Mouse (Mus musculus): ENCODE results near the gene Olfr156. TPM values are rescaled to one million over a fixed set of nuclear protein-coding genes. Genes with fewer than 3 reads are reported as not detected.

Gene Olfr156
- total and polyA plus RNA-seq, 3 experiments: not detected

DNA sequence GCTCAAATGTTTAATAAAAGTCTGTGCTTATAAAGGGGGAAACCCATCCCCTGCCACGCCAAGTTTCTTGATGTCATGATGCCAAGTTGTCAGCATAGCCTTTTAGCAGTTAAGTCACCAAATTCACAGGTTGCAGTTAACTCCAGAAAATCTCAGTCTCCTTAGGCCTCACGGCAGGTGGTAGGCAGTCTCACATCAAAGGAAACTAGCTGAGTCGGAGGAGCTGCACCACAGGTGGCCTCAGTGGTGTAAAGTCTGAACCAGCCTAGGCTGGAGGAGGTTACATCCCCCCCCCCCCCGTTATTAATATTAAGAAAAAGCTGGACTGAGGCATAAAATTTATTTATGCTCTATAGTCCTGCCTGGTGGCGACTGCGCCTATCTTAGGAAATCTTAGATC lies 28.4 kb downstream of the Olfr156 start:
- no peak overlapping the region for H3K27ac ChIP-seq (ENCODE audit: control insufficient read depth, low read depth, low read length)
- no peak overlapping the region for H3K4me3 ChIP-seq (ENCODE audit: control insufficient read depth in 1 of 2, insufficient read depth in 1 of 2, low read depth in 2 of 2, low read length in 2 of 2)
- H3K4me1 ChIP-seq (ENCODE audit: control insufficient read depth in 1 of 2, insufficient read depth in 2 of 2, low read length in 2 of 2): no peaks in the 10 kb centered on the region
- no peaks in the 10 kb centered on the region for H3K9me3 ChIP-seq (replicated peaks; ENCODE audit: insufficient read depth, low read length)
- TF ChIP-seq USF1 (IDR thresholded peaks at IDR 0.05; ENCODE audit: low read depth, low read length) (no peak), MYC (IDR thresholded peaks at IDR 0.05; ENCODE audit: low read depth, low read length) (no peak), POLR2AphosphoS5 (IDR thresholded peaks at IDR 0.05; ENCODE audit: borderline replicate concordance, low read depth, low read length) (no peak), CTCF (IDR thresholded peaks at IDR 0.05 in 2 of 3, conservative IDR thresholded peaks at IDR 0.05 in 1 of 3; ENCODE audit: control insufficient read depth in 1 of 3, insufficient read depth in 1 of 3, low read depth in 2 of 3, low read length in 3 of 3, poor library complexity in 1 of 3, severe bottlenecking in 1 of 3) (no peak), SIN3A (IDR thresholded peaks at IDR 0.05; ENCODE audit: low read length) (no peak), RAD21 (IDR thresholded peaks at IDR 0.05; ENCODE audit: low read depth, low read length) (no peak), BHLHE40 (IDR thresholded peaks at IDR 0.05; ENCODE audit: borderline replicate concordance, low read depth, low read length) (no peak), MAFK (IDR thresholded peaks at IDR 0.05; ENCODE audit: borderline replicate concordance, low read depth, low read length) (no peak), MAX (IDR thresholded peaks at IDR 0.05; ENCODE audit: low read length) (no peak)
- H3K27me3 ChIP-seq (ENCODE audit: control insufficient read depth in 1 of 2, insufficient read depth in 2 of 2, low read length in 2 of 2): peaks cover 2 to 17% of the 10 kb centered on the region in 2 experiments; a peak in 3 of 4 replicates
- no peaks in the 10 kb centered on the region for H3K36me3 ChIP-seq (ENCODE audit: control insufficient read depth in 1 of 2, insufficient read depth in 2 of 2, low read length in 2 of 2)
- no peak overlapping the region for H3K9ac ChIP-seq (ENCODE audit: control insufficient read depth, low read depth, low read length, poor library complexity, severe bottlenecking)
- DNase-seq (ENCODE audit: low read depth, low spot score): no peak
- H3K79me2 ChIP-seq (ENCODE audit: control insufficient read depth, insufficient read depth, low read length, poor library complexity): no peaks in the 10 kb centered on the region

DNA sequence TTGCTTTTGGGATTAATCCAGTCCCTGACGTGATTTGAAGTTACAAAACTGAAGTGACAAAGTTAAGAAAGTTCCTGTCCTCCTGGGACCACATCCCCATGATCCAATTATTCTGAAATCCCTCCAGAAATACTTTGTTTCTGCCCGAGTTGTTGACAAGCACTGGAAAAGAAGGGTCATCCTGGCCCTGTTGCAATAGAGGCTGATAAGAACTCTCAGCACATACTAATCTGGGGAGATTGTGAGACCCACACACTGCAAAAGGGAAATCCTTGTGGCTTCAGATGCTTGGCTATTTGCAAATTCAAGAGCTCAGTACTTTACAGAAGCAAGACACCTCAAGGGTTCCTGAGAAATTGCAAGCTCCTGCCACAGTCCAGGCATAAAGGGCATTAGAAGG lies 51.4 kb downstream of the Olfr156 start:
- Histone ChIP-seq H3K4me3 (ENCODE audit: control insufficient read depth in 1 of 2, insufficient read depth in 1 of 2, low read depth in 2 of 2, low read length in 2 of 2) (no peak overlapping the region), H3K27ac (ENCODE audit: control insufficient read depth, low read depth, low read length) (no peak overlapping the region), H3K4me1 (ENCODE audit: control insufficient read depth in 1 of 2, insufficient read depth in 2 of 2, low read length in 2 of 2) (no peaks in the 10 kb centered on the region), H3K36me3 (ENCODE audit: control insufficient read depth in 1 of 2, insufficient read depth in 2 of 2, low read length in 2 of 2) (no peaks in the 10 kb centered on the region), H3K79me2 (ENCODE audit: control insufficient read depth, insufficient read depth, low read length, poor library complexity) (no peaks in the 10 kb centered on the region), H3K9me3 (replicated peaks; ENCODE audit: insufficient read depth, low read length) (no peaks in the 10 kb centered on the region), H3K9ac (ENCODE audit: control insufficient read depth, low read depth, low read length, poor library complexity, severe bottlenecking) (no peak overlapping the region), H3K27me3 (ENCODE audit: control insufficient read depth in 1 of 2, insufficient read depth in 2 of 2, low read length in 2 of 2) (peaks cover 5 to 9% of the 10 kb centered on the region in 2 experiments)
- no peak for TF ChIP-seq ZNF384 (IDR thresholded peaks at IDR 0.05; ENCODE audit: low read depth, low read length)
- TF ChIP-seq UBTF (IDR thresholded peaks at IDR 0.05; ENCODE audit: borderline replicate concordance, insufficient read depth, low read depth, low read length): no peak
- TF ChIP-seq USF2 (IDR thresholded peaks at IDR 0.05; ENCODE audit: borderline replicate concordance in 1 of 2, insufficient read depth in 1 of 2, low read depth in 1 of 2, low read length in 2 of 2): no peak
- no peak for TF ChIP-seq CHD1 (IDR thresholded peaks at IDR 0.05; ENCODE audit: low read depth, low read length)
- TF ChIP-seq MEF2A (IDR thresholded peaks at IDR 0.05; ENCODE audit: extremely low read depth, insufficient replicate concordance, low read depth, low read length, poor library complexity, severe bottlenecking): no peak
- TF ChIP-seq POLR2AphosphoS2 (IDR thresholded peaks at IDR 0.05; ENCODE audit: low read length): no peak
- TF ChIP-seq CHD2 (IDR thresholded peaks at IDR 0.05; ENCODE audit: low read length): no peak
- no peak for TF ChIP-seq JUND (IDR thresholded peaks at IDR 0.05; ENCODE audit: low read depth, low read length)
- DNase-seq (ENCODE audit: low read depth, low spot score): no peak
